Mouse (Mus musculus): ENCODE measurements around the gene AI467606. TPM values are rescaled to one million over a fixed set of nuclear protein-coding genes. Genes with fewer than 3 reads are reported as not detected.

AI467606 gene
- polyA plus RNA-seq, 1 experiment from 2014 or later = 1.4 TPM

- 48% methylated on average over 5 of the region's 5 CpGs for WGBS
- Histone ChIP-seq H3K4me1 (ENCODE audit: control insufficient read depth, insufficient read depth, low read length) (no peaks in the 10 kb centered on the region), H3K4me3 (ENCODE audit: low read depth, low read length) (no peak overlapping the region), H3K27me3 (ENCODE audit: control insufficient read depth, insufficient read depth, low read length) (no peaks in the 10 kb centered on the region), H3K36me3 (ENCODE audit: control insufficient read depth, insufficient read depth, low read length) (no peaks in the 10 kb centered on the region), H3K4me2 (ENCODE audit: low read depth, low read length) (no peak overlapping the region), H3K27ac (ENCODE audit: low read depth, low read length) (no peak overlapping the region), H3K9me3 (ENCODE audit: control insufficient read depth, low read length) (no peaks in the 10 kb centered on the region), H3K9ac (replicated peaks; ENCODE audit: low read depth, low read length) (no peak overlapping the region)
- no peak for ATAC-seq (ENCODE audit: low read depth)
Observed at GRCm38 (mm10) chr7:127133125-127133524, 42.0 kb downstream of the AI467606 start.

DNA sequence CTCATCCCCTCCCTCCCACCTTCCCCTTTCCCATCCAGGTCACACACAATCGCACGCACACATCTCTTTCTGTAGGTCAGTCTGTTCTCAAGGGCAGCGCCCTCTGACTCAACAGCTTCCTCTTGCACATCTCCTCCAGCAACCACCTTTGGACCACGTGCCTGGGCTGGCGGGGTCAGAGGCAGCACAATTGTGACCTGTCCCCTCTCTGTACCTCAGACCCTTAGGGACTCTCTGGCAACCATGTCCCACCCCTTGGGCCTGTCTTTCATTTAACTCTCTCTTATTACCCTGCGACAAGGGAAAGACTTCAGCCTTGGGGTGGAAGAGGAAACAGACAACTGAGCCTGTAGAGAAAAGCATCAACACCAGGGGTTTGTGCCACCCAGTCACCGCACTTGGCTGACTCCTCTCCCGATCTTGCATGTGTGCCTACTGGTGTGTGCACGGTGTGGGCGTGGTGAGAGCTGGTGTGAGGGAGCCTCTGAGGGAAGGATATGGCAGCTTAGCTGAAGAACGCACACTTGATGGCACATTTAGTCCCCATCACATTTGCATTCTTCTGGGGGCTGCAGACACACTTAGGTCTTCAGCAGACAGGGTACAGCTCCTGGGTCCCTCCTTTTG, 43.8 kb downstream of the AI467606 start:
- H3K9ac ChIP-seq (replicated peaks; ENCODE audit: low read depth, low read length) = no peak overlapping the region
- no peak overlapping the region for H3K27ac ChIP-seq (ENCODE audit: low read depth, low read length)
- no peaks in the 10 kb centered on the region for H3K9me3 ChIP-seq (ENCODE audit: control insufficient read depth, low read length)
- H3K4me2 ChIP-seq (ENCODE audit: low read depth, low read length) = no peak overlapping the region
- H3K36me3 ChIP-seq (ENCODE audit: control insufficient read depth, insufficient read depth, low read length) = no peaks in the 10 kb centered on the region
- no peaks in the 10 kb centered on the region for H3K27me3 ChIP-seq (ENCODE audit: control insufficient read depth, insufficient read depth, low read length)
- no peak overlapping the region for H3K4me3 ChIP-seq (ENCODE audit: low read depth, low read length)
- ATAC-seq (ENCODE audit: low read depth) = no peak
- 91% methylated on average over 11 of the region's 11 CpGs for WGBS
- H3K4me1 ChIP-seq (ENCODE audit: control insufficient read depth, insufficient read depth, low read length) = no peaks in the 10 kb centered on the region

DNA sequence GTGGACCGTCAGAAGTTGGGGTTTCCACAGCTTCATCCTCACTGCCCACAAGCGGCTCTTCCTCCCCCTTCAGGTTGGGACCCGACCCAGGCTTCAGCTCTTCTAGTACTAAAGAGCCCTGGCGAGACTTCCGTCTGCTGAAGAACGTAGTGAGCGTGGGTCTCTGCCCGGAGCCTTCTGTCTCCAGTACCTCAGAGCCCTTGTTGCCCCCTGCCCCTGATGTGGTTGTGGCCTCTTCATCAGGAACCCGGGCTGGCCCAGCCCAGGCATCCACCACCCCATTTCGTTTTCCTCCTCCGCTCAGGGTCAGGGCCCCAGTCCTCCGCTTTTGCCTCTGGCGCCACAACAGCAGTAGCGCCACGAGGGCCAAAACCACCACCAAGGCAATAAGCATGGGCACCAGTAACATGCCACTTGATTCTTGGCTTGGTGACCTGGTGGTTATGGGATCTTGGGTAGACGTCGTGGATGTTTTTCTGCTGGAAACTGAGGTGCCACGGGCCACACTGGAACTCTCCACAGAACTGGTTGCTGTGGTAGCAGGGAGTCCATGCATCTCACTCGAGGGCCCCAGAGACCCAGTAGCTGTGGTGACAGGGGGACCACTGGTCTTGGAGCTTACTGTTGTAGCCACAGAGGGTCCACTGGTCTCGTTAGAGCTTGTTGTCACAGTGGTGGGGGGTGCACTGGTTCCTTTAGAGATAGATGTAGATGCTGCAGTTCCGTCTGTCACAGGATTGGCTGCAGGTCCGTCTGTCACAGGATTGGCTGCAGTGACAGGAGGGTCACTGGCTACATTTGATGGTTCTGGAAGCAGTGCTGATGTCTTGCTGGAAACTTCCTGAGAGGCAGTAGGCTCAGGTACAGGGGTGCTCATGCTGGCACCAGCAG, 45.3 kb downstream of the AI467606 start:
- Histone ChIP-seq H3K27me3 (ENCODE audit: control insufficient read depth, insufficient read depth, low read length) (no peaks in the 10 kb centered on the region), H3K4me1 (ENCODE audit: control insufficient read depth, insufficient read depth, low read length) (no peaks in the 10 kb centered on the region), H3K9ac (replicated peaks; ENCODE audit: low read depth, low read length) (no peak overlapping the region), H3K4me2 (ENCODE audit: low read depth, low read length) (no peak overlapping the region), H3K9me3 (ENCODE audit: control insufficient read depth, low read length) (no peaks in the 10 kb centered on the region), H3K36me3 (ENCODE audit: control insufficient read depth, insufficient read depth, low read length) (no peaks in the 10 kb centered on the region), H3K27ac (ENCODE audit: low read depth, low read length) (no peak overlapping the region), H3K4me3 (ENCODE audit: low read depth, low read length) (no peak overlapping the region)
- ATAC-seq (ENCODE audit: low read depth) = no peak
- 89% methylated on average over 22 of the region's 22 CpGs for WGBS

DNA sequence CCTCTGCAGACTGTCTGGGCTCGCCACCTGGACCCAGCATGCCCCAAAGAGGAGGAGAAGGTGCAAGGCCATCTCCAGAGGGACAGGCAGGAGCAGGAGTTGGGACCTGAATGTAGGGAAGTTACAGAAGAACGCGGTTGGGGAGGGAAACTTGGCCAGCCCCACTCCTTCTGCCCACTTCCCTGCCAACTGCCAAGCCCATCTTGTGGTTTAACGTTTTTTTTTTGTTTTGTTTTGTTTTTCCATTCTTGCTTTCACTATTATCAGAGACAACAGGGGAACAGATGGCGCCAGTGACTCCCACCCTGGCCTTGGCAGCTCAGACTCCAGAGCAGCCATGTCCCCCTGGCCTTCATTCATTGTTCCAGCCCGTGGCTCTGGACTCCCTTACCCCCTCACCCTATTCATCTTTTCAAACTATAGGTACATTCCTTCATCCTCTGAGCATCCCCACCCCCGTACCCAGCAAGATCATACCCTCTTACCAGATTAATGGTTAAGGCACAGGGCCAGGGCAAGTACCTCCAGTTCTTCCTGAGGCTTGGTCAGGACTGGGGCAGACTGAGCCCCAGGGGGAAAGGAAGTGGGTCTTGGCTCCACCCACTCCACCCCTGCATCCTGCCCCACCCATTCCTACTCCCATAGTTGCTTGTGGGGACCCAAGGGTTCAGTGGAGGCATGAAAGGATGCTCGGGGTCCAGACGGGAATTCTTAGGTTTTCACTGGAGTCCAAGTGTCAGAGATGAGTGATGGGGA, 46.3 kb downstream of the AI467606 start, which contains the start of gene Spn:
Spn (minus strand) TSS at position 562 of the 756 bp plus-strand sequence.
- H3K4me2 ChIP-seq (ENCODE audit: low read depth, low read length) = no peak within 1 kb of the TSS
- no peak within 1 kb of the TSS for H3K27ac ChIP-seq (ENCODE audit: low read depth, low read length)
- H3K4me3 ChIP-seq (ENCODE audit: low read depth, low read length) = no peak within 1 kb of the TSS
- H3K9ac ChIP-seq (replicated peaks; ENCODE audit: low read depth, low read length) = no peak within 1 kb of the TSS
- no peaks in the 10 kb centered on the region for H3K36me3 ChIP-seq (ENCODE audit: control insufficient read depth, insufficient read depth, low read length)
- H3K9me3 ChIP-seq (ENCODE audit: control insufficient read depth, low read length) = no peaks in the 10 kb centered on the region
- H3K27me3 ChIP-seq (ENCODE audit: control insufficient read depth, insufficient read depth, low read length) = no peaks in the 10 kb centered on the region
- WGBS = 78% methylated on average over 9 of the region's 9 CpGs
- no peaks in the 10 kb centered on the region for H3K4me1 ChIP-seq (ENCODE audit: control insufficient read depth, insufficient read depth, low read length)
- ATAC-seq (ENCODE audit: low read depth) = no peak

- Histone ChIP-seq H3K27ac (ENCODE audit: low read depth, low read length) (no peak overlapping the region), H3K9me3 (ENCODE audit: control insufficient read depth, low read length) (no peaks in the 10 kb centered on the region), H3K4me1 (ENCODE audit: control insufficient read depth, insufficient read depth, low read length) (no peaks in the 10 kb centered on the region), H3K4me3 (ENCODE audit: low read depth, low read length) (no peak overlapping the region), H3K36me3 (ENCODE audit: control insufficient read depth, insufficient read depth, low read length) (no peaks in the 10 kb centered on the region), H3K27me3 (ENCODE audit: control insufficient read depth, insufficient read depth, low read length) (no peaks in the 10 kb centered on the region), H3K4me2 (ENCODE audit: low read depth, low read length) (no peak overlapping the region), H3K9ac (replicated peaks; ENCODE audit: low read depth, low read length) (no peak overlapping the region)
- no peak for ATAC-seq (ENCODE audit: low read depth)
- WGBS = 93% methylated on average over 7 of the region's 7 CpGs
Observed at GRCm38 (mm10) chr7:127139100-127139499, 47.9 kb downstream of the AI467606 start.

GRCm38 (mm10) chr7:127139562-127139961, 48.4 kb downstream of the AI467606 start:
- Histone ChIP-seq H3K27me3 (ENCODE audit: control insufficient read depth, insufficient read depth, low read length) (no peaks in the 10 kb centered on the region), H3K4me3 (ENCODE audit: low read depth, low read length) (no peak overlapping the region), H3K4me1 (ENCODE audit: control insufficient read depth, insufficient read depth, low read length) (no peaks in the 10 kb centered on the region), H3K9me3 (ENCODE audit: control insufficient read depth, low read length) (no peaks in the 10 kb centered on the region), H3K4me2 (ENCODE audit: low read depth, low read length) (no peak overlapping the region), H3K27ac (ENCODE audit: low read depth, low read length) (no peak overlapping the region), H3K9ac (replicated peaks; ENCODE audit: low read depth, low read length) (no peak overlapping the region), H3K36me3 (ENCODE audit: control insufficient read depth, insufficient read depth, low read length) (no peaks in the 10 kb centered on the region)
- ATAC-seq (ENCODE audit: low read depth) = no peak
- 57% methylated on average over 5 of the region's 5 CpGs for WGBS

DNA sequence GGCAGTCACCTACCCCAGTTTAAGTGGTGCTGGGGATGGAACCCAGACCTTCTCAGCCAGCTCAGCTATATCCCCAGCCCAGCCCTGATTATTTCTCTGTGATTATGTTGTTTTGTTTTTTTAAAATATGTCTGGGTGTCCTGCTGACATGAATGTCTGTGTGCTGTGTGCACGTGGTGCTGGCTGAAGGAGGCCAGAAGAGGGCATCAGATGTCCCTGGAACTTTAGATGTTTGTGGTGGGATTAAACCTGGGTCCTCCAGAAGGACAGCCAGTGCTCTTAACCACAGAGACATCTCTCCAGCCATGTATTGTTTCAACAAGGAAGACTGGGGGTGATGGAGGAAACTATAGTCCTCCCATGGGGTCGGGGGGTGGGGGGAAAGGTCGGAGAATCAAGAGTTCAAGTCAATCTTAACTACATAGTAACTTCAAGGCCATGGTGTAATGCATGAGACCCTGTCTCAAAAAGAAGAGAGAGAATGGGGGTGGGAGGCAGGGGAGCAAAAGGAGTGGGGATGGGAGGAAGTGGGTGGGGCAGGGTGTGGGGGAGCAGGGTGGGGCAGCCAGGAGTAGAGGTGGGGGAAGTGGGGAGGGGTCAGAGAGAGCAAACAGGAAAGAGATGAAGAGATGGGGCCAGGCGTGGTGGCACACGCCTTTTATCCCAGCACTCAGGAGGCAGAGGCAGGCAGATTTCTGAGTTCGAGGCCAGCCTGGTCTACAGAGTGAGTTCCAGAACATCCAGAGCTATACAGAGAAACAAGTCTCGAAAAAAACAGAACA, 49.7 kb downstream of the AI467606 start:
- no peak overlapping the region for H3K4me3 ChIP-seq (ENCODE audit: low read depth, low read length)
- H3K27ac ChIP-seq (ENCODE audit: low read depth, low read length) = no peak overlapping the region
- no peak for ATAC-seq (ENCODE audit: low read depth)
- no peaks in the 10 kb centered on the region for H3K4me1 ChIP-seq (ENCODE audit: control insufficient read depth, insufficient read depth, low read length)
- H3K27me3 ChIP-seq (ENCODE audit: control insufficient read depth, insufficient read depth, low read length) = no peaks in the 10 kb centered on the region
- H3K36me3 ChIP-seq (ENCODE audit: control insufficient read depth, insufficient read depth, low read length) = no peaks in the 10 kb centered on the region
- no peak overlapping the region for H3K9ac ChIP-seq (replicated peaks; ENCODE audit: low read depth, low read length)
- H3K9me3 ChIP-seq (ENCODE audit: control insufficient read depth, low read length) = no peaks in the 10 kb centered on the region
- no peak overlapping the region for H3K4me2 ChIP-seq (ENCODE audit: low read depth, low read length)
- 70% methylated on average over 7 of the region's 7 CpGs for WGBS

DNA sequence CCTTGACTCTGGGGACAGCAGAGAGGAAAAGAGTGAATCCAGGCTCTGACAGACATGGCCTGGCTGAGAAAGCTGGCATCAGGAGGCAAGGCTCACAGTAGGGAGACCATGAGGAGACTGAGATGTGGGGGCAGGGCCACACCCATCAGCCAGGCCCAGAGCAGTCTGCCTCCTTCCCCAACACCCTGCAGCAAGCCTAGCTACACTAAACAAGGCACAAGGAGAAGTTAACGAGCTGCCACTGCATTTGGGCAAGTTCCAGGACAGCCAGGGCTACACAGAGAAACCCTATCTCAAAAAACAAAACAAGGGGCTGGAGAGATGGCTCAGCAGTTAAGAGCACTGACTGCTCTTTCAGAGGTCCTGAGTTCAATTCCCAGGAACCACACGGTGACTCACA, 51.1 kb downstream of the AI467606 start:
- 57% methylated on average over 2 of the region's 2 CpGs for WGBS

More for the DNA sequence above, 51.1 kb downstream of the AI467606 start:
- Histone ChIP-seq H3K9me3 (ENCODE audit: control insufficient read depth, low read length) (no peaks in the 10 kb centered on the region), H3K36me3 (ENCODE audit: control insufficient read depth, insufficient read depth, low read length) (no peaks in the 10 kb centered on the region), H3K27me3 (ENCODE audit: control insufficient read depth, insufficient read depth, low read length) (no peaks in the 10 kb centered on the region), H3K27ac (ENCODE audit: low read depth, low read length) (no peak overlapping the region), H3K4me2 (ENCODE audit: low read depth, low read length) (no peak overlapping the region), H3K9ac (replicated peaks; ENCODE audit: low read depth, low read length) (no peak overlapping the region), H3K4me3 (ENCODE audit: low read depth, low read length) (no peak overlapping the region), H3K4me1 (ENCODE audit: control insufficient read depth, insufficient read depth, low read length) (no peaks in the 10 kb centered on the region)
- ATAC-seq (ENCODE audit: low read depth) = no peak
